Mouse (Mus musculus) ES-E14 (cell line): ENCODE measurements around the gene Tmem52b.

Experiments
- CHD2 ChIP-seq: IDR thresholded peaks from 2 replicates; pipeline ENCODE4 v1.6.1; 2014; ENCODE audit warnings: mild to moderate bottlenecking, low read depth, low read length, inconsistent platforms
- HCFC1 ChIP-seq: IDR thresholded peaks from 2 replicates; pipeline ENCODE4 v1.6.1; 2012; ENCODE audit warnings: low read length, inconsistent platforms, borderline replicate concordance; ENCODE audit not compliant: insufficient read depth
- MAFK ChIP-seq: IDR thresholded peaks from 2 replicates; pipeline ENCODE4 v1.6.1; 2014; ENCODE audit warnings: mild to moderate bottlenecking, low read depth, low read length, inconsistent platforms; ENCODE audit not compliant: insufficient read depth
- ZC3H11A ChIP-seq: IDR thresholded peaks from 2 replicates; pipeline ENCODE4 v1.6.1; 2012; ENCODE audit warnings: low read depth, mild to moderate bottlenecking, inconsistent platforms, low read length, borderline replicate concordance
- ZNF384 ChIP-seq: IDR thresholded peaks from 2 replicates; pipeline ENCODE4 v1.6.1; 2012; ENCODE audit warnings: low read depth, low read length, inconsistent platforms

- no peak for TF ChIP-seq MAFK
- TF ChIP-seq HCFC1 = no peak
- TF ChIP-seq CHD2 = no peak
- no peak for TF ChIP-seq ZC3H11A
- TF ChIP-seq ZNF384 = no peak
These were observed 5.3 kb upstream of the Tmem52b start, which contains the start of gene Olr1 for GRCm38 (mm10) chr6:129507024-129507423.
